Mouse (Mus musculus): ENCODE data around the gene Vegfa.

Gene Vegfa

DNA sequence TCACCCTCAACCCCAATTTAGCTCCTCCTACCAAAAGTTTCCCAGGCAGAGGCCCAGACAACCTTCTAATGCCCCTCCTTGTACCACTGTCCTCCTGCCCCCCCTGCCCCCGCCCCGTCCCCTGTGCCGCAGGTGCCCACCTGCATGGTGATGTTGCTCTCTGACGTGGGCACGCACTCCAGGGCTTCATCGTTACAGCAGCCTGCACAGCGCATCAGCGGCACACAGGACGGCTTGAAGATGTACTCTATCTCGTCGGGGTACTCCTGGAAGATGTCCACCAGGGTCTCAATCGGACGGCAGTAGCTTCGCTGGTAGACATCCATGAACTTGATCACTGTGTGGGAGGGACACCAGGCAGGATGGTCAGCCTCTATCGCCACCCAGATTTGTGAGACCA, 7.0 kb downstream of the Vegfa start:
- no peak for DNase-seq

DNA sequence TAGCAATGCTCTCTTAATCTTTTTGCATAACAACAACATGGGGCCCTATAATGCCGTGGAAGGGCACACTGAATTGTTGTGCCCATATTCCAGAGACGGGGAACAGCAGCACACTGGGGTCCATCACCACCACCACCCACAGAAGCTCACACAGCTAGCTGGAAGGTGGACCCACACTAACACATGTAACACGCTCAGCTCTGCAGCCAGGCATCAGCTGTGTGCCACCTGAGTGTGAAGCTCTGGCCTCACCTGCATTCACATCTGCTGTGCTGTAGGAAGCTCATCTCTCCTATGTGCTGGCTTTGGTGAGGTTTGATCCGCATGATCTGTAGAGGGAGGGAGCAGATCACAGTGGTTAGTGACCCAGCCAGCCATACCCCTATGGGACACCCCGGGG, 8.0 kb downstream of the Vegfa start:
- DNase-seq = no peak

DNA sequence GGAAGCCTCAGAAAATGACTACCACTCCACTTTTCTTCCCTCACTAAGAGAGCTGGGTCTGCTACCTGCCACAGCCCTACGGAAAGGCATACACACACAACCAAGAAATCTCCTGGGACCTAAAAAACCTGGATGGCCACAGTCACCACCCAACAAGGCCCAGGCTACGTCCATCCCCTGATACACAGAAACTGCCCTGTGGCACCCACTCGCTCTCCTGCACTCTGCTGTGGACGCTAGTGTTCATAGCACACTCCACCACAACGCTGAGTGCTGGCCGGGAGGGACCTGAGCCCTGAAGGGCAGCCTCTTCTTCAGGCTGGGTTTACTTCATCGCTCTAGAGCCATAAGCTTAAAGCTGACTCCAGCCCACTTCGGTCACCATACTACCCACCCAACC, 8.6 kb downstream of the Vegfa start:
- no peak for DNase-seq

DNA sequence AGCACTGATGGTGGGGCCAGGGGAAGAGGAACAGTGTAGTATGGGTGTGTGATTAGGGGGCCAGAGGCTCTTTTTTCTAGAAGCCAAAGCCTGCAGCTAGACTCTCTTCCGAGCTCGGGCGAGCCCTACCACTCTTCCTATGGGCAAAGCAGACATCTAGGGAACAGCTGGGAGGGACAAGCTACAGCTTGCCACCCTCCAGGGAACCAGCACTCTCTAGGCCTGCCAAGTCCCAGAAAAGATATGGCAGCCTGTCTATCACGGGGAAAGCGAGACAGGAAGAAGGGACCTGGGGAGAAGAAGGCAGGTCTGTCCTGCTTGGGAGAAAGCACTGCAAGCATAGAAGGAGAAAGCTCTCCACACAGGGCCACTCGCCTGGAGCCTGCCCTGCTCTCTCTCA, 9.2 kb downstream of the Vegfa start:
- DNase-seq = no peak

DNA sequence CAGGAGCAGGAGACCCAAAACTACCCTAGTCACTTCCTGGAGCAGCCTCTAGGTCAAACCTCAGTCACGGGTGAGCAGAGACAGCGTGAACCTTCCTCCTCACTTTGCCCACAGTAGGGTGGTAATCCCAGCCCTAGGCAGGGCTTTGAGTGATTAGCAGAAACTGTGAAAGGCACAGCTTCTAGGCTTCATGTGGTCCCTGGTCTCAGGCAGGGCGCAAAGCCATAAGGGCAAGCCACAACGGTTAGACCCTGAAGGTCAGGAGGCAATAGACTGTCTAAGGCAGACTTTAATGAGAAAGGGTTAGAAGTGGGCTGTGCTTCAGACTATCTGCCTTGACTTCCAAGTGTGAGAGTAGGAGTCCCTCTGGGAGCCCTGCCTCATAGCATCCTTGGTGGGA, 9.7 kb downstream of the Vegfa start:
- DNase-seq = no peak

DNA sequence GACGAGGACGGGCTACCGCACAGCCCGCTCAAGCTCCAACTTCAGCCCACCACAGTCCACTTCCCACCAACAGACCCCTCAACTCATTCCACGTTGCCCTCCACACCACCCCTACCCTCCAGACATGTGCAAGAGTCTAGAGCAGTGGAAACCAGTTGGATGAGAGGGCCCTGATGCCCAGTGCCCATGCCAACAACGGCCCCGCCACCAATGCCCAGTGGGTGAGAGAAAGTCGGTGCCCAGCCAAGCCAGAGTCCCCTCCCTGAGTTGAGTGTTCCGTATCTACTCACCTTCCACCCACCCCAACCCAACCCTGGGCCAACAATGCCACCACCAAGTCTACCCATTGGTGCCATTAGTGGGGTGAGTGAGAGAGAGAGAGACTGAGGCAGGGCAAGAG, 10.4 kb downstream of the Vegfa start:
- no peak for DNase-seq

DNA sequence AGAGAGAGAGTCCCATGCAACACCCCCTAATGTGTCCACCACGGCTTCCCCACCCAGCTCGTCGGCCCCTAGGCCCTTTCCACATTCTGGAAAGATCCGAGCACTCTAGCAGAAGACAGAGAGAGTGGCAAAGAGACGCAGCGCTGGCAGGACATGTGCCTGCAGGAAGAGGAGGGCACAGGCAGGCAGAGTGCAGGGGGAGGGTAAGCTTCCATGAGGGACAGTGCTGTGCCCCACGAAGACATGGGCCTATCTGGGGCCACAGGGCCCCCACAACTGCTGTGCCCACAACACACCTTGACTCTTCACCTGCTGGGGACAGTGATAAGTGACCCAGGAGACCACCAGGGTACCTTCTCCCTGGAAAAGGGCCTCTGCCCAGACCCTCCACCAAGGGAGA, 11.0 kb downstream of the Vegfa start:
- DNase-seq = no peak

DNA sequence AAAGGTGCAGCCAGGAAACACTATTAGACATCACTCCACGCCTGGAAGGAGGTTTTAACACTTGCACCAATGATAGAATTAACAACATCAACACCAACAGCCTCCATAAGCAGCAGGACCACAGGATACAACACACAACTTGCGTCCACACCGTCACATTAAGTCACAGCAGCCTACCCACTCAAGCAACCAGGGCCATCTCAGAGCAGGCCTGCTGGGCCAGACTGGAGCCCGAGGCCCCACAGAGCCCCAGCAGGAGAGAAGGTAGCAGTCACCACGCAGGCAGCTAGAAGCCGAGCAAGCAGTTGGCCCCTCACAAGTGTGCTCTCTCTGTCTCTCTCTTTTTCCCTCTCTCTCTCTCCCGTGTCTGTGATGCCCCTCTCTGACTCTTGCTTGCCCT, 11.6 kb downstream of the Vegfa start:
- no peak for DNase-seq

DNA sequence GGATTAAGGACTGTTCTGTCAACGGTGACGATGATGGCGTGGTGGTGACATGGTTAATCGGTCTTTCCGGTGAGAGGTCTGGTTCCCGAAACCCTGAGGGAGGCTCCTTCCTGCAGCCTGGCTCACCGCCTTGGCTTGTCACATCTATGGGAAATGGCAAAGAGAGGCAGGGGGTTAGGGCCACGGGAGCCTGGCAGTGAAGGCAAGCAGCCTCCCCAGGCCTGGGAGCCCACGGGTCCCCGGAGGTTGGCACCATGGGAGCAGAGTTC, 13.5 kb downstream of the Vegfa start:
- no peak for DNase-seq

DNA sequence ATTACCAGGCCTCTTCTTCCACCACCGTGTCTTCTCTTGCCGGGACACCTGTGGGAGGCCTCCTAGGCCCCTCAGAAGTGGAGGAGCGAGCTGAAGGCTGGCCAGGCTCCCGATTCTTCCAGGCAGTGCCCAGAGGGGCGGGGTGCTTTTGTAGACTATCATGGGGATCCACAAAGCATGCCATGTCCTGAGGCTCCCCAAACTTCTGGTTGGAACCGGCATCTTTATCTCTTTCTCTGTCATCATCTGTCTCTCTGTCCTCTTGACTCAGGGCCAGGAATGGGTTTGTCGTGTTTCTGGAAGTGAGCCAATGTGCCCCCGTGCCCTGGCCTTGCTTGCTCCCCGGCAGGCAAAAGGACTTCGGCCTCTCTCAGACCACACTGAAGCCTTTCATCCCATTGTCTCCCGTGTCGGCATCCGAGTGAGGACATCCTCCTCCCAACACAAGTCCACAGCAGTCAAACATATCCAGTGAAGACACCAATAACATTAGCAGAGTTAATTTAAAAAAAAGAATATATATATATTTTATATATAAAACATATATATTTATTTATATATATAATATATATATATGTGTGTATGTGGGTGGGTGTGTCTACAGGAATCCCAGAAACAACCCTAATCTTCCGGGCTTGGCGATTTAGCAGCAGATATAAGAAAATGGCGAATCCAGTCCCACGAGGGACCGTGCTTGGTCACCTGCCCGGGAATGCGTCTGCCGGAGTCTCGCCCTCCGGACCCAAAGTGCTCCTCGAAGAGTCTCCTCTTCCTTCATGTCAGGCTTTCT, 14.0 kb downstream of the Vegfa start:
- no peak for DNase-seq

DNA sequence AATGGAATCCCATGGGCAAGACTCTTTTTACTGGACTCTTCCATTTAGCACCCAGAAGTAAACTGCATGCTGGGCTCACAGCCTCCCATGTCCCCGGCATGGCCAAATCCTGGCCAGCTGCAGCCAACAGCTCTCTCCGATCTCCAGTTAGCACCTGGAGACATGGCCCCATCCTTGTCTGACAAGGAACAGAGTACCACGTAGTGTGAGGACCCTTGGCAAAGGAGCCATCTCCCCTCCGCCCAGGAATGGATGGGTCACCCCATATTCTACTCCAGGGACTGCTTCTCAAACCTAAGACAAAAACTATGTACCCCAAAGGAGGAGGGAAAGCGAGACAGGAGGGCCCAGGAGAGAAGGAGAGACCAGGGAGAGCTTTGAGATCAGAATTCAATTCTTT, 15.6 kb downstream of the Vegfa start:
- no peak for DNase-seq

DNA sequence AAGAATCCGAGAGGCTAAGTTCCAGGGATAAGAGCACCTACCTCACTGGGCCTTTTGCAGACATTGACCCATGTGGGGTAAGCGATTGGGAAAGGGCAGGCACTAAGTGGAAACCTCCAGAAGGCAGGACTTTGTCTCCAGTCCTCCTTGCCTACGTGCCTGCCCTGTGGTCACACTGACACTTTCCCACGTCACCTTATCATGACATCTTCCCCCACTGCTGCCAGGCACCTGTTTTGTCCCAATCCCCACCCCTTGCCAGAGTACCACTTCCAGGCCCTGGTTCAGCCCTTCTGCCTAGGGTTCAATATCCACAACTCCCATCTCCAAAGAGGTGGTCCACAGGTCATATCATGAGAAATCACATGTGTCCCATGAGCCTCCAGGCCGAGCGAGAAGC, 16.2 kb downstream of the Vegfa start:
- no peak for DNase-seq

DNA sequence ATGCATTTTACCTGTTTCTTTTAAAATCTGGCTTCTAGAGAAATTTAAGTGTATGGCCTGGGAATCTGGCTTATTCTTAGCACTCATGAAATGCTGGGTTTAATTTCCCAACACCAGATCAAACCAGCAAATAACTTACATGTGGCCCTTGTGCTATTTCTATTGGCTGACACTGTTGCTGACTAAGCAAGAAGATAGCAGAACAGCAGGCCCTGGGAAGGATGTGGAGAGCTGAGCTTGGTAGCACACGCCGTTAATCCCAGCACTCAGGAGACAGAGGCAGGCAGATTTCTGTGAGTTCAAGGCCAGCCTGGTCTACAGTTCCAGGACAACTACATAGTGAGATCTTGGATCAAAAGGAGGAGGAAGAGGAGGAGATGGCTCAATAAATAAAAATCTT, 17.2 kb downstream of the Vegfa start:
- DNase-seq = no peak

DNA sequence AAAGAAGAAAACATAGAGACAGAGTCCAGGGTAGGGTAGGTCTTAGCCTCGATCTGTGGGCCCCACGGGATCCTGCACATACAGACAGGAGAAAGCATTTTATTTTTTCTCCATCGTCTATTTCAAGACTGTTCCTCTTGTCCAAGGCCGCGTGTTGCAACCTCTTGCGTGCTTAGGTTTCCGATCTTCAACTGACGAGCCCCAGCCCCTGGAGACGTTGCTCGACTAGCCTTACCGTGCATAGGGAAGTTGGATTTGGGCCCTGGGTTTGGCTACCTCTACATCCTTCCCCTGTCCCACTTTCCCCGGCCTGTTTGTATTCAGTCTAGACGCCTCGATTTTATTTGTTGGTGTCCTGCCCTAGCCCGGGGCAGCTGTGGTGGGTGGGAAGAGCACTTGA, 18.6 kb downstream of the Vegfa start:
- DNase-seq = no peak

DNA sequence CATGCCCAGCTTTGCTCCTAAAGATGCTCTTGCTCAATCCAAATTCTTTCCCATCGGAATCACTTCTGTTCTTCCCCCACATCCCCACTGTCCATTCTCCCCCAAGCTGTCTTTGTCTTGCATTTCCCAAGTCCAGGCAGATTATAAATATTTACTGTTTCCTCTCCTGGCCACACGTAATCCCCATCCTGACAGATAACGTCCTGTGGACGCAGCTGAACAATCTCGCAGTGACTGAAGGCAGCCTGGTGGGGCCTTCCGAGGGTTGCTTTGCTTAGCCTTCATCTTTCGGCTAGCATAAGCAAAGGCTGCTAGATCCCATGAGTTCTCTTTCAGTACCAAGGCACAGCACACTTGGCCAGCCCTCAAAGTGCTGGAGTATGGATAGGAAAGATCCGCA, 20.0 kb downstream of the Vegfa start:
- DNase-seq = no peak

DNA sequence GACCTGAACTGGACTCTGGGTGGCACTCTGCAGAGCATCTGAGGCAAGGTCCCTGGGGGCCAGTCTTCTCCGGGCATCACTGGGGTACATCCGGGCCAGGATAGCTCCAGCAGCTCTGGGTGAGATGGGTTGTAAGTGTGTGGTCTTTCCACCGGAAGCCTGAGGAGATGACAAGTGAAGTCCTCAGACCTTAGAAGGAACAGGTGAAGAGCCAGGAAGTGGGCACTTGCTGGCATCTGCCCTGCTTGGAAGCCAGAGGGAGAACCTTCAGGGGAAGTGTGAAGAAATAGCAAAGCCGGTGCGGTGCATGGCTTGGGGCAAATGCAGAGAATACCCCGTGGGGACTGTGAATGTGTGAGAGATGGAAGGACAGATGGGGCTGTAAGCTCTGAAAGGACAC, 21.7 kb downstream of the Vegfa start:
- DNase-seq = no peak

DNA sequence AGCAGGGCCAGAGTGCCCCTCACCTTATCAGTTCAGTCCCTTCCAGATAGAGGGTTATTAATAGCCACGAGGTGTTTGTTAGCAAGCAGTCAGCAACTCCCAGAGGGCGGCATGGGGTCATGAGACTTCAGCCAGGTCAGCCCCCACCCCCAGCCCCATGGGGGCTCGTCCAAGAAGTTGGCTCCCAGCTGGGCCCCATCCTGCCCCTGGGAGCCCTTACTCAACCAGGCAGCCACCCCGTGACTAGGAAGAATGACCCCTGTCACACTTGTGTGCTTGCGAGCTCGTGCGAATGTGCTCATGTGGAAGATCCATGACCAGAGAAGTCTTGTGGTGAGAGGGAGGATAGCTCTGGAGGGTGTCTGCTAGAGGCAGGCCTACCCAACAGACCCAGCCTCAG, 23.0 kb downstream of the Vegfa start:
- DNase-seq = no peak

DNA sequence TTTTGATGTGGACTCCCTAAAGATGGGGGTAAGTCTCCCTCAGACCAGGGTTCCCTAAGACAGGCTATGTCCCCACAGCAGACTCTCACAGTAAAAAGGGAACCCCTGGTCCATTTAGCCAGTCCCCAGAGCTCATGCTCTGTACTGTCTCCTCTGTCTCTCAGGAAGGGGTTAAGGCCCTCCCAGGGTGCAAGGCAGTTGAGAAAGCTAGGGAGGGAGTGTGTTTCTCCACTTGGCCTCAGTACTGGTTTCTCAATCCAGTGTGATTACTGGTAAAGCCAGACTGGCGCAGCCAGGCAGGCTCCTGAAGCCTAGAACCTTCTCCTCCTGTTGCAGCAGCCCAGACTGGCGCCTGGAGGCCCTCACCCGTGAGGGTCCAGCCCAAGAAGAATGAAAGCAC, 26.7 kb downstream of the Vegfa start:
- no peak for DNase-seq

DNA sequence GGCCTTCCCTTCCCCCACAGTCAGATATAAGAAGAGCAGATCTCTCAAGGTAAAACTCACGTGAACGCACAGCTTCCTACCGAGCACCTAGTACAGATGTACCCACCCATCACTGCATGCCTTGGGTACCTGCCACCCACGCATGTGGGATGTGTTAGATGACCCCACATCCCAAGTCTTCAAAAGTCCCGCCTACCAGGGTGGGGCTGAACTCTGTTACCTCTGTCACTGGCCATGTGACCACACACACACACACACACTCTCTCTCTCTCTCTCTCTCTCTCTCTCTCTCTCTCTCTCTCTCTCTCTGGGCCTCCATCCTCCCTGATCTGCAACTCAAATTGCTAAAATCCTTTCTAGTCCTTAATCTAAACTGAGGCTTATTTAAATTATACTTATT, 27.7 kb downstream of the Vegfa start:
- no peak for DNase-seq

DNA sequence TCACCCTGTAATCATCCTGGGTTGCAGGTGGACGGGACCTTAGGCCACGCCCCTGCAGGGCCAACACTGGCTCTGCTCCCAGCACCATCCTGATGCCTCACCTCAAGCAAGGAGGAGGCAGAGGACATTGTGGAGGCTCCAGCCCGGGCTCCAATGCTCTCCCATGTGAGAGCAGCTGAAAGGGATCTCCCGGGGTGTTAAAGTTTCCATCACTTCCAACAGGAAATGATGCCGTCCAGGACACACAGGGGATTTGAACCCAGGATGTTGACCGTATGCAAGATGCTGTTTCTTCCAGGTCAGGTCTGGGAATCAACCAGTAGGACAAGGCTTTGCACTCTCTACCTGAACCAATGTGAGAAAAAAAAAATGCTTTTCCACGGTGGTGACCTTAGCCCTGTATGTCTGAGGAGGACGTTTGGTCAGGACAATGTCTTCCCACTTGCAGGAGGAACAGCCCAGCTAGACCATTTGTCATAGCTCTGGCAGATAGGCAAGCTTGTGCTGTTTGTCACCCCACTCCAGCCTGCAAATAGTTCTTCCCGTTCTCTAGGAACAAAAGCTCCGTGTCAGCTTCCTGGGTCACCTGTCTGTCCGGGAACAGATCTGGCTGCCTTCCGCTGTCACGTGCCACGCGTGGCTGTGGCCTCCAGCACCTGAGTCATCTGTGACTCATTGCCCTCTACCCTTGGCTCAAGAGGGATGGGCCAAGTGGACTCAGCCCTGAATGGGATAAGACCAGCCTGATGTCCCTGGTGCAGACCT, 28.3 kb downstream of the Vegfa start:
- DNase-seq = no peak

DNA sequence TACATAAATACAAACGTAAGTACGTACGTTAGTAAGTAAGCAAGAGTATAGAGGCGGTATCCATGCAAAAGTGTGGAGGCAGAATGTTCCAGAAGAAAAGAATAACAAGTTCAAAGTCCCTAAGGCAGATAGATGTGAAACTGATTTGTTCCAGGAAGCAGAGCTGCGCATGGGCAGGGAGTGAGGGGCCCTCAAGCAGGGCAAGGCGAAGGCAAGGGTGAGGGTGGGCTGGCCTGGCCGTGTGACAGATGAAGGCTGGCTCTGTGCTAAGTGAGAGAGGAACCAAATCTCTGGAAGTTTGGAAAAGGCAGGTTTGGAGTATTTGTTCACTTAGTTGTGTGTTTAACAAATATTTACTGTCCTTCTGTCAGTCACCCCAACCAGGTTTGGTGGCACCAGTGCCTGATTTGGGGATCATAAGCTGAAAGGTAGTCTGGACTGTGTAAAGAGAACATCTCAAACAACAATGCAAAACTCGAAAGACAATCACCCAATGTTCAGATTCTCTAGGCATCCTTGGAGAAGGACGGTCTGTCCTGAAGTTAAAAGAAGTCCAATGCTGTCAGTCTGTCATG, 32.7 kb downstream of the Vegfa start:
- no peak for DNase-seq

DNA sequence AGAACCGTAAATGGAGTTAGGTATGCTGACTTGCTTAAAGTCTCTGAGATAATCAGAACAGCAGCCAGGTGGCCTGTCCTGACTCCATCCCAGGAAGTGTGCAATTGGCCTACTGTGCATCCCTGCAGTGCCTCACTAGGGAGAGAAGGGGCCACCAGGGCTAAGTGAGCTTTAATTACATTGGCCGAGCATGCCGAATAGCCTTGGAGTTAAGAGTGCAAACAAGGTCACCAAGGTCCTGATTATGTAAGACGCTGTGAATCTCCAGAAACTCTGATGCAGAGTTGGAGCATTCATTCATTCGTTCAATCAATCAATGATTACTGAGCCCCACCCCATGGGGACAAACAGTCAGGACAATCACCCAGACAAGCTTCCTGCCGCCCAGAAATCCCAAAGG, 33.8 kb downstream of the Vegfa start:
- DNase-seq = no peak

DNA sequence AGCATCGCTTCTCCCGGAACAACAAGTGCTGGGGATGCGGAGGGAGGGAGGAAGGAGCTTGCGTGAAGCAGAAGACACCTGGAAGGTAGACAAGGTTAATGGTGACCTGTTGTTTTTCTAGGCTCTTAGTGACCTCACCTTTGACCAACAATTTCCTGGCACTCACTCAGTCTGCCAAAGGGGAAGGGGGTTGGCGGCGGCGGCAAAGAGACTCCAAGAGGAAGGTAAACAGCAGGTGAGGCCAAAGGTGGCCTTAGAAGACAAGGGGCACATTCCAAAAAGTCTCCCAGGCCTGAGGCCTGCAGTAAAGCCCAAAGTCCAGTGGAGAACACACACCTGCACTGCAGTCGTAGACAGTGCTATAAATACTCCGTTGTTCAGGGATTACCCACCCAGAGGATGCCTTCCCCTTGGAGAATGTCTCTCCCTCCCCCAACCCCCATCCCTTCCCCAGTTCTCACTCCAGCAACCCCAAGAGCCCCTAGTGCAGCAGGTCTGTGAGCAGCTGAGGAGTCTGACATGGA, 35.2 kb downstream of the Vegfa start:
- no peak for DNase-seq

DNA sequence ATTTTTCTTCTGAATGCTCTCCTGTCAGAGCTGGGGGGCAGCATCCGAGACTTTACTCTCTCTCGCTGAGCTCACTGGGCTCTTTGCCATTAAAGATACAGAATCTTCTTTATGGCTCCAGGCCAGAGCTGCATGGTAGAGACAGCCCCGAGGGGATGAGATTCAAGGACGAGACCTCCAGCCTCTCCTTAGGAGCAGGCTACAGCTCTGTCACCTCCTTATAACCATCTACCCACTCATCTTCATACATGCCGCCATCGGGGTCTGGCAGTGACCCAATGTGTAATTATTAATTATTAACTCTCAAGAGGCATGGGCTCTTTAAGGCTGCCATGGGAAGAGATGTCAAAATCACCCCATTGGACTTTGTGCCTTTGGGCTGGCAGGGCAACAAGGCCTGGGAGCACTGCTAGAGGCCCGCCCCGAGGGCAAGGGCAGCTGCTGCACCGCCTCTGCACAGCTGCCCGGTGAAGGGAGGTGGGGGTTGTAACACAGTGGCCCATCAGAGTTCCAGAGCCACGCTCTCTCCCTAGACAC, 37.8 kb downstream of the Vegfa start:
- DNase-seq = no peak

Measured in thymus, adult 18-20 months (tissue).